Mouse (Mus musculus) adipocyte (in vitro differentiated cells): ENCODE data around the gene Mlh1.

Experiments
- DNase-seq: peaks from one replicate; pipeline ENCODE4 v3.0.0-alpha.2; 2016; ENCODE audit warnings: low spot score

Gene Mlh1

DNA sequence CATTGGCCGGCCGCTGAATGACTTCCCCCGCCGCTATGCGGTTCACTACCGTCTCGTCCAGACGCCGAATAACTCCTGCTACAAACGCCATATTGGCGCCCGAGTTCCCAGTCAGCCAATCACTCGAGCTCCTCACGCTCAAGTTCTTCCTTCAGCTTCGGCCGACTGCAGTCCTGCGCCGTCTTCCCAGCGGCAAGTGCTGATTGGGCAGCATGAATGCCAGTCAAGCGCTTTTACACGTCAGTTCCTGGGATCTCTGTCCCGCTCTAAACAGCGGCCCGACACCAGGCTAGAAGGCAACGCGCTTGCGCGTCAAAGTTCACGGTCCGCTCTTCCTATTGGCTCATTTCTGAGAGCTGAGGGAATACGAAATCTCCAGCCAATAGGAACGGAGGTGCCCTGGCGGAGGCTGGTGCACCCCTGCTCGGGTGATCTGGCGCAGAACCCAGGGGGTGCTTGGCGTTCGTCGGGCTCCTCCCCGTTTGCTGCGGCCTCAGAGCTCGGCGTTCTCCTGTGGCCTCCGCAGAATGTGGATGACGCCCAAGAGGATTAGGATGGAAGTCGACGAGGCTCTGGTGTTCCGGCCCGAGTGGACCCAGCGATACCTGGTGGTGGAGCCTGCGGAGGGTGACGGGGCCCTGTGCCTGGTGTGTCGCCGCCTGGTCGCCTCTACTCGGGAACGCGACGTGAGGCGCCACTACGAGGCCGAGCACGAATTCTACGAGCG, at the start of gene Mlh1, which contains the start of gene Epm2aip1:
TSS of gene Mlh1 (minus strand) at position 358 of the 727 bp plus-strand sequence.
TSS of gene Epm2aip1 (plus strand) at position 496 of the 727 bp plus-strand sequence.
- peak; percentile 99 for DNase-seq

DNA sequence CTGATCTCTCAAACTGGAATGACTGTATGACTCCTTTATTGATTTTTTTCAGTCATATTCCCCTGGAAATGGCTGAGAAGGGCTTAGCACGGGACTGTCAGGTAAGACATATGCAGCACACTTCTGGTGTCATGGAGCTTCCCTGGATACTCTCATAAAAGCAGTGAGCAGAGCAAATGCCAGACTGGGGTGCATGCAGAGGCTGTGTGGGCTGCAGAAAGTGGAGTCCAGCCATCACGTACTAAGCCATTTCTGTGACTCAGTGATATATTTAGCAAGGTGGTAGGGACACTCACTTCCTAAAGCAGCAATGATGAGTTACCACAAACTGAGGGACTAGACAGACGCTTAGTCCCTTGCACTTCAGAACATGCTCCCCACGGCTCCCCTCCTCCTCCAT, 49.3 kb upstream of the Mlh1 start:
- no peak for DNase-seq

DNA sequence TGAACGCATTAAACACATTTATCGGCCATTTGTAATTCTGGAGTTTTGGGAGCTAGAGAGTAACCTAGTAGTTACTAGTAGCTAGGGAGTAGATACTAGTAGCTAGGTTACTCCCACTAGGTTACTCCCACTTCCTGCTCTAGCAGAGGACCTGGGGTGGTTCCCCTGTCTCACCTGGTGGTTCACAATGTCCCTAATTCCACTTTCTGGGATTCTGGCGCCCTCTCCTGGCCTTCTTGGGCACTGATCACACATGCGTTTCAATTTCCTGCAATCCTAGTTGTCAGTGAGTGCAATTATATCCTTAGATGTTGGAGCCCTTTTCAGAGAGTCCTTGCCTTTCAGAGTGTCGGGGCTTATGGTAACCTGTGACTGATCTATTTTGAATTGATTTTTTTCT, 42.6 kb upstream of the Mlh1 start:
- DNase-seq = peak; percentile 10

DNA sequence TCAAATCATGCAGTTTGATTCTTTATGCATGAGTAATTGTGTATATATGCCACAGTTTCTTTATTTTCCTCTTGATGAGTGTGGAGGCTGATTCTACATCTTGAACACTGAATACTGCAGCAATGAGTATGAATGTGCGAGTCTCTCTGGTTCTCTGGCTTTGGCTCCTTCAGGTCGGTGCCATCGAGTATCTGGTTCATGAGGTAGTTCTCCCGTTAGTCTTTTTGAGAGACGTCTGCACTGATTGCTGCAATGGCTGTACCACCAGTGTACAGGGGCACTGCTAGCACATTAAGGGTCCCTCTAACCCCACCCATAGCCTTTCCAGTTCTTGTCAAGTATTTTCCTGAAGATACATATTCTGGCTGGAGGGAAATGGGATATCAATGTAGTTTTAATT, 42.2 kb upstream of the Mlh1 start:
- DNase-seq = no peak

DNA sequence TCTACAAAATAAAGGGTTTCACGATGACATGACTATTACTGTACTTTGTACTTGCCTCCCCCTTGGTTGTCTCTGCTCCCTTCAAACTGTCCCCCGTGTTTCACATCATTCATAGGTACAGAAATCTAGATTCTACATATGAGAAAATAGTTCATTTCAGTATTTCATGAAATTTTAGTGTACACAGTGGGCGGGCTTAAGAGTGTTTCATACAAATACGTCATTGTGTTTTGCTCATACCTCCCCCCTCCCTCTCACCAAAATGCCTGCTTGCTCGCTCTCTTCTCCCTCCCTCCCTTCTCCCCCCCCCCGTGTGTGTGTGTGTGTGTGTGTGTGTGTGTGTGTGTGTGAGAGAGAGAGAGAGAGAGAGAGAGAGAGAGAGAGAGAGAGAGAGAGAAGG, 41.7 kb upstream of the Mlh1 start:
- DNase-seq = no peak

DNA sequence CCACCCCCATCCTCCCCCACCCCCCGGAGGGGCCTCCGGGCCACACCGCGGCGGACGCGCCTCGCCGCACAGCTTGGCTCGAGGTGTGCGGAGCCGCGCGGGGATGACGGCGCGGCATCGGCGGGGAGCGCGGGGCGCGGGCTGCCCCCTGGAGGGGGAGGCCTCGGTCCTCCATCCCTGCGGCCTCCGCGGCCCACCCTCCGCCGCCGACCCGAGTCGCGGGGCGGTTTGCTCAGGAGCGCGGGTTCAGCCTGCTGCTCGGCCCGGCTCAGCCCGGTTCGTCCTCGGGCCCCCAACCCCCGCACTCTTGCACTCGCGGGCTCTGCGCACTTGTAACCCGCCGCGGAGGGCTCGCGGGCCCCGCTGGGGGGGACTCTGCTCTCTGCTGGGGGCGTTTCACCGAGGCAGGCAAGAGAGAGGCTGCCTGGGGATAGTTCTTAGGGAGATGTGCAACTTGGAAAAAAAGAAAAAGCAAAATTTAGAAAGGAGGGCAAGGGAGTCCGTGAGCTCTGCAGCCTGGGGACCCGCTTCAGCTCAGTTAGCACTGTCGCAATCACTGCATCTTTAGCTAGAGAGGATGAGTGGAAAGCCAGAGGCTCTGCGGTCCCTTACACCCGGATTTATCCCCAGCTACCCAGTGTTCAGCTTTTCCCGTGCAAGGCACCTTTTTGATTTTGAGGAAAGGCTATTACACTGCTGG, 41.0 kb upstream of the Mlh1 start:
- no peak for DNase-seq

DNA sequence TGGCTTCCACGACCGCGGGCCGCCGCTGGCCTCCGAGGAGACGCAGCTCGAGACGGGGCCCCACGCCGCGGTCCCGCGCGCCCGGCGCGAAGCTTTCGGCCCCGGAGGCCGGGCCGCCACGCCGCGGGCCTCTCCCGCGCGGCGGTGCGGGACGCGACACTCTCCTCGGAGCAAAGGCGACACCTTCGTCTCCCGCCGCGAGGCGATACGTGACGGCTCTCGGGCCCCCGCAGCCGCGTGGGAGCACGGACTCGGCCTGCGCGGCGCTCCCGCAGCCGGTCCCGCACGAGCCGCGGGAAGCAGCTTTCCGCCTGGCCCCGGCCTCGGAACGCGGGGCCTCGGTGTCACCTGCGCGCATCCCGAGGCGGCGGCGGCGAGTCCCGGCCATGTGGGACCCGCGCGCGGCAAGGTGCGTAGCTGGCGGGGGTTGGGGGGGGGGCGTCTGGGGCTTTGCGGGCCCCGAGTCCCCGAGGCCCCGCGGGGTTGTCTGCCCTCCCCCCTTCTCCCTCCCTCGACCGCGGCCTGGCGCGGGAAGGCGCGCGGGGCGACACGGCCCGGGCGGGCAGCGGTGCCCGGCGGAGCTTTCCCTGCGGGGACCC, 40.4 kb upstream of the Mlh1 start:
- no peak for DNase-seq

DNA sequence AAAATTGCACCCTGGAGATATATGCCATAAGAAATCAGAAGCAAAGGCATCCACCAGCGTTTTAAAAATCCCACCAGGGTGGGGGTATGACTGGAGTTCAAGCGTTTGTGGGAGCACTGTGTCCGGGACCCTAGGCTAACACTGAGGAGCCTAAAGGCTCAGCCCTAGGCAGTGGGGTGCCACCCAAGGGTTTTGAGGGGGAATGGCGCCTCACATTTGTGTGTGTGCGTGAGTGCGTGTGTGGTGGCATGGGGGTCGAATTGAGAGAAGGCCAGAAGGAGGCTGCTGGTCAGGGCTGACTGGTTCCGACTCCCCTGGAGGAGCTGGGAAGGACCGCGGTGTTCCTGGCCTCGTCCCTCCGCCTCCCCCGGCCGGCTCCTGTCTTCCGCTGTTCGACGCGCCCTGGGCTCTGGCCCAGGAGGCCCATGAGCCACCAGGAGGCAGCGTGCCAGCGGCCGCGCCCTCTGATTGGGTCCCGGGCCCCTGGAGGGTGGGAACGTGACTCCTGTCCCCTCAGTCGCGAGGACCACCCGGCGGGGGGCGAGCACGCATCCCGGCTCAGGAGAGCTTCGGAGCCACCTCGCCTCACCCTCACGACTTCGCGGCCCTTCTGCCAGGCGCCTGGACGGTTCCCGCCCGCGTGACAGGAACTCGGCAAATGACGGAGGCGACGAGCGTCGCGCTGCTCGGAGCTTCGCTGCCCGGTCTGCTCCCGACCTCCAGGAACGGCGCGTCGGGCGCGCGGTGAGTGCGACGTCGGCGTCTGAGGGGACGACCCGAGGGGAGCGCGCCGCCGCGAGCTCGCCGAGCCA, 39.6 kb upstream of the Mlh1 start, which contains the start of gene Trank1:
TSS of gene Trank1 (plus strand) at position 709 of the 812 bp plus-strand sequence.
- DNase-seq = no peak

DNA sequence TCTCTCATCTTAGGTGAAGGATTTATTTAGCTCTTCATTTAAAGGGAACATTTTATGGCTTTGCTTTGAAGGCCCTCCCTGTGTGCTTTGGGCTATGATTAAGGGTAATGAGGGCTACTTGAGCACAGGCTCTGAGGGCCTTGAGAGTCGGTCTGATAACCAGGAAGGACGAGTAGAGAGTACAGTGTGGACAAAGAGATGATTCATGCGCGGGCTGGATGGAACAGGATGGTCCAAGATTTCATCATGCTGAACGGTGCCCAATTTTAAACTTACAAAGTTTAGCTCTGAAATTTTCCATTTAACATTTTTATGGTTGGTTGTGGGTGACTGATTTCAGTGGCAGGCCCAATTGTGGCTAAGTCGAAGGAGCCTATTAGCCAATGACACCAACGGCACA, 34.6 kb upstream of the Mlh1 start:
- DNase-seq = no peak

DNA sequence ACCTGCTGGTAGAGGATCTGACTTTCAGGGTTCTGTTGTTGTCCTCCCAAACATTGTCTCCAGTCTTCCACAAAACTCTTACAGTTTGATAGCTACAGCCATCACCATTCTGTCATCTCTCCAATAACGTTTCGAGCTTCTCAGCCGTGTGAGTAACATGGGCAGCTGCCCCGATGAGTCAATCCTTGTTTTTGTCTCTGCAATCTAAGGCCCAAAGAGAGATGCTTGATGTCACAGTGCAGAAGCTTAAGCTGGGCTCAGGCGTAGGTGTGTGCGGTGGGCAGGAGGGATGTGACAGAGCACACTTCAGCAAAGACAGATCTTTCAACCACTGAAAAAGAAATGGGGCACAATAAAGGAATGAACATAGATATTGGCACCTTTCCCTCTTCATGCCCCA, 32.4 kb upstream of the Mlh1 start:
- DNase-seq = no peak

DNA sequence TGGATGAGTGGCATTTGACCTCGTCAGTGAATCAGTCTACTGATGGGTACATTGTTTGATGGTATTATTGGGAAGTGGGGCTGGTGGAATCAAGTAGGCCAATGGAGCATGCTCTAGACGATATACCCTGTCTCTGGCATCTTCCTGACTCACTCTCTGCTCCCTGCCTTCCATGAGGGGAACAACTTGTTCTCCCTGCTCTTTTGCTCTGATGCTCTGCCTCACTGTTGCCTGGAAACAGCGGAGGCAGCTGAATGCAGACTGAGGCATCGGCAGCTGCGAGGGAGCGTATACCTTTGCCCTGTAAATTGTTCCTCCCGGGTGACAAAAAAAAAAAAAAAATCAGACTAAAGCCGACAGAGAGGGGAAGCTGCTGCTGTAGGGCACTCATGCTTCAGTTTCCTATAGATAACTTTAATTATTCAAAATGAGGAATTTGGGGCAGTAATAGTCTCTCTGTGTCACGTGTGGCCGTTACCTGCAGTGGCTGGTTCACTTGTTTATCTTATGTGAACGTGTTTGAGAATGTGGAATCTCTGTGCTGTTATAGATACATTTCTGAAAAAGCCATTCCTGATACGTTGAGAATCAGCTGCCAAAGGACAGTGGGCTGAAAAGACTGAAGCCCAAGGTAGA, 30.7 kb upstream of the Mlh1 start:
- DNase-seq = no peak

DNA sequence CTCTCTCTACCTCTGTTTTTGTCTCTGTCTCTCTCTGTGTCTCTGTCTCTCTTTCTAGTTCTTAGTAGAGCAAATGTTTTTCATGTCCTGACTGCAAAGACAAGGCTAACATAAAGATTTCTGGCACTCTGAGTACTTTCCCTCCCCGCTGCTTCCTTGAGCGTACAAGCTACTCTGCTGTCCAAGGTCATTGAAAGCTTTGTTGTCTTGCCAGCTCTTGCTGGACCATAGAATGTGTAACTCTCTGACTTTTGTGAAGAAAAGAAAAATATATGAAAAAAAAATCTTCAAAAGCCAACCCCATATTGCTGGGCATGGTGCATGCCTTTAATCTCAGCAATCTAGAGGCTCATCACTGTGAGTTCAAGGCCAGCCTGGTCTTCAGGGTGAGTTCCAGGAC, 27.0 kb upstream of the Mlh1 start:
- no peak for DNase-seq

DNA sequence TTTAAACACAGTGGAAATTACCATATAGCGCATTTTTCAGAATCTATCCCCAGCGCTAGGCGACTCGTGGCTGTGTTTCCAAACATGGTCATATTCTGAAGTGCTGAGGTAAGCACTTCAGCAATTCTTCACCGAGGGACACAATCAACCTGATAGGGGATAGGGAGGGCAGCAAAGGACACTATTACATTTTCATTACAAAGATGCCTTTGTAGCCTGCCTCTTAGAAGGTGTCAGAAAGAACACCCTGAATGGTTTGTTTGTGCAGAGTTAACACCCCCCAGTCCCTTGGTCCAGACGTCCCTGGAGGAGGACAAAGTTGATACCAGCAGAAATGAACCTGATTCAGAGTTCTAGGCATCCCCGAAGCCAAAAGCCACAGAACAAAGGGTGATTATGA, 24.8 kb upstream of the Mlh1 start:
- DNase-seq = no peak

DNA sequence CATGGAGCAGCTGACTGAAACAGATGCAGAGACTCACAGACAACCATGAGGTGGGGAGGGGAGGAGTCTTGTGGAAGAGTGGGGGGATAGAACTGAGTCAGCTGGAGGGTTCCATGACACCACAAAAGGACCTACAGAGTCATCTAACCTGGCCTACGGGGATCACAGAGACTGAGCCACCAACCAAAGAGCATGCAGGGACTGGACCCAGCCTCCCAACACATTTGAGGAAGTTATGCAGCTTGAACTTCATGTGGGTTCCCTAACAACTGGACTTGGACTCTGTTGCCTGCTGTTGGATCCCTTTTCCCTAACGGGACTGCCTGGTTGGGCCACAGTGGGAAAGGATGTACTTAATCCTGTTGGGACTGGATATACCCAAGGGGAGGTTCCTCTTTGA, 23.7 kb upstream of the Mlh1 start:
- no peak for DNase-seq

DNA sequence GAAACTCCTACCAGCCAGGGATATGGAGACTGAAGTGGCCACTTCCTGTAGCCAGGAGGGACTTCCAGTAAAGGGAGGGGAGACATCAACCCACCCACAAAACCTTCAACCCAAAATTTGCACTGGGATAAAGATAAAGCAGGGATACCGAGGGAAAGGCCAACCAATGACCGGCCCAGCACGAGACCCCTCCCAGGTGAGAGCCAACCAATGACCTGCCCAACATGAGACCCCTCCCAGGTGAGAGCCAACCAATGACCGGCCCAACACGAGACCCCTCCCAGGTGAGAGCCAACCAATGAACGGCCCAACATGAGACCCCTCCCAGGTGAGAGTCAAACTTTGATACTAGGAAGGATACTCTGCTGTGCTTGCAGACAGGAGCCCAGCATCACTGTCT, 23.3 kb upstream of the Mlh1 start:
- DNase-seq = no peak

DNA sequence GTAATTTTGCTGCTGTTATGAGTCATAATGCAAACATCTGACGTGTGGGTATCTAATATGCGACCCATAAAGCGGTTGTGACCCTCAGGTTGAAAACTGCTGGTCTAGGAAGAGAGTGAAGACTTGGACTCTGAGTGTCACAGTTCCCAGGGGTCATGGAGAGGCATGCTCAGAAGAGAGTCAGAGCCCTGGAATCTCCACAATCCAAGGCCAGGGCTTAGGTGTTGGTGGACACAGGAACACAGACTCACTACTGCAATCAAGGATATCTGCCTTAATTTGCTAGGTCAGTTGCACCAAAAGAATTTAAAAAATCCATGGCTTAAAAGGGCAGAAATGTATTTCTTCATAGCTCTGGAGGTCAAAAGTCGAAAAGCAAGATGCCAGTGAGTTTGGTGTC, 21.6 kb upstream of the Mlh1 start:
- DNase-seq = no peak

DNA sequence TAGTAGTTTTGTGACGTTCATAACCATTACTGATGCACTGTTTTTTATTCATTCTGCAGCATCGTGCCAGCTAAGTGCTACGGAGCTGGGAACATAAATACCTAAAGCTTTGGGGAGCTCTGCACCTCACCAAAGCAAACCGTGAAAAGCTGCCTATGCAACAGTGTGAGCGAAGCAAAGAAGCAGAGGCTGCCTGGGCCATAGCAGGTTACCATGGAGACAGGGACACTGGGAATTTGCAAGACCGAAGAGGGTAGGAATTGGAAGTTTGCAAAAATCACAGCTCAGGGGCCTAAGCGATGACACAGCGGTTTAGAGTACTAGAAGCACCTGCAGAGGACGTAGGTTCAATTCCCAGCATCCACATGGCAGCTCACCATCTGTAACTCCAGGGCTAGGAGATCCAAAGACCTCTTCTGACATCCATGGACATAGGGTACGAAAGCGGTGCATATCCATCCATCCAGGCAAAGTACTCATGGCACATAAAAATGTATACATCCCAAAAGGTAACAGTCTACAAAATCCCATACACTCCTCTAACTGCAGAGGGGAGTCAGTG, 19.0 kb upstream of the Mlh1 start:
- DNase-seq = no peak

DNA sequence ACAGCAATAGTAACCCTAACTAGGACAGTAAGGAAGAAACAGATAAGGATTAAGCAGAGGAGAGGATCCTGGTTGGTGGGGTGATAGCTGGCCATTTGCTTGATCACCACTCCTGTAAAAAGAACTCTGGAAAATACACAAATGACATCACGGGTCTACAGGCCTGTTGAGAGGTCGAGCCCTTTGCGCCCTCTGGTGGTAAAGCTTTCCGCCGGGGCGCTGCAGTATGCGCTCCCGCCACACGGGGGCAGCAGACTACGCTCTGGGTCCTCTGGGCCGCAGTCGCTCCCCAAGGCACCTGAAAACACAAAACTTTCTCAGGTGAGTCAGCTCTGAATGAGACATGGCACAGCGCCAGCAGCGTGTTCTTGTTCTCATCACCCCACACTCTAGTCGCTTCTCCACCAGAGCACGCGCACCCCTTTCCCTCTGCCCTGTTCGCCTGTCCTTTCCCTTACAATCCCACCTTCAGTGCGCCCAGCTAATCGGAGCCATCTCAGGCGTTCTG, 18.3 kb upstream of the Mlh1 start:
- DNase-seq = peak; percentile 76

DNA sequence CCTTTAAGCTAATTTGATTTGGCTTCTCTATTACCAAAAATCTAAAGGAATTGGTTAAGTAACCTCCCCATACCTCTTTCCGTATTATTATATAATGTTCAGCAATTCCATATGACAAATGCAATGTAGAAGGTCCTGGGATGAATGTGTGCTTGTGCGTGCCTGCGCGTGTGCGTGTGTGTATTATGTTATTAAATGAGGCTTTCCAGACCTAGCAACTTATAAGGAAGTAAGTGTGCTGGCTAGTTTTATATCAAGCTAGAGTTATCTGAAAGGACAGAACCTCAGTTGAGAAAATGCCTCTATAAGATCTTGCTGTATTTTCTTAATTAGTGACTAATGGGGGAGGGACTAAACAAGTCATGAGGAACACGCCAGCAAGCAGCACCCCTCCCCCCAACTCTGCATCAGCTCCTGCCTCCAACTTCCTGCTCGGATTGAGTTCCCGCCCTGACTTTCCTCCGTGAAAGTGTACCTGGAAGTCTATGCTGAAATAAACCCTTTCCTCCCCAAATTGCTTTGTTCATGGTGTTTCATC, 17.8 kb upstream of the Mlh1 start:
- no peak for DNase-seq

DNA sequence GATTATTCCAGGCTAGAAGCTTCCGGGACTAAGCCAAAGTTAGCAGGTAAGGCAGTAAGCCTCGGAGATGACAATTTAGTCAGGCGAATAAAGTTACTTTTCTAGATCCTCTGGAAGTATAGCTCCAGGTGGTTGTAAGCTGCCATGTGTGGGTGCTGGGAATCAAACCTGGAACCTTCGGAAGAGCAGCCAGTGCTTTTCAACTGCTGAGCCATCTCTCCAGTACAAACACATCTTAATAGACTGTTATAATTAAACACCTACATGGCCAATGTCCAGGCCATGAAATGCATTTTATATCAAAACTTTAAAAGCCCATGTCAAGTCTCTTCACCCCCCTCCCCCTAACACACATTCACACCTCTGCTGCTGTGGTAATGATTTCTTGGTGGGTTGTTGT, 16.4 kb upstream of the Mlh1 start:
- no peak for DNase-seq

DNA sequence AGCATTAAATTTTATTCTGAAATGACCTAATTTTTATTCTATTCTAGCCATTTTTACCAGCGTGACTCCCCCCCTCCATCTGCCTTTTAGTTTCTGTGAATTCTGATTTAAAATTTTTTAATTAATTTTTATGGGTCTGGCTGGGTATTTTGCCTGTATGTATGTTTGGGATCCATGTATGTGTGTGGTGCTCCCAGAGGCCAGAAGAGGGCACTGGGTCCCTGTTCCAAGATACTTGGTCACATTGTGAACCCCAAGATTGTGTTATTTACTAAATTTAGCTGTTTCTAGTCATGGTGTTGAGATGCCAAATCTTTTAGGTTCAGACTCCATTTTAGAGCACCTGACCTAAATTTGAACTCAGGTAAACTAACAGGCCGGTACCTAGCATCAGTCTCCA, 14.9 kb upstream of the Mlh1 start:
- no peak for DNase-seq
